Mouse (Mus musculus) frontal cortex, postnatal 25 days (tissue): Measurements from ENCODE around the gene Daw1.

Experiments
- DNase-seq, 2 experiments: peaks; one replicate each; pipeline ENCODE4 v3.0.0; 2022; ENCODE audit warnings: low spot score in 2 of 2

Gene Daw1

GRCm38 (mm10) chr1:83159603-83160002, at the start of gene Daw1:
Gene Daw1 (plus strand): TSS chr1:83159752.
- peak; percentile 18 to 19 for DNase-seq

- no peak for DNase-seq
Observed at GRCm38 (mm10) chr1:83110992-83111391, 48.6 kb upstream of the Daw1 start.

- DNase-seq = no peak
Observed at GRCm38 (mm10) chr1:83111726-83112125, 47.8 kb upstream of the Daw1 start.

GRCm38 (mm10) chr1:83116447-83117137, 43.0 kb upstream of the Daw1 start, which contains the start of gene Ccl20:
Gene Ccl20 (plus strand): TSS chr1:83116766.
- DNase-seq = no peak

- DNase-seq = no peak
Observed at GRCm38 (mm10) chr1:83117217-83117616, 42.3 kb upstream of the Daw1 start.

- no peak for DNase-seq
Observed at GRCm38 (mm10) chr1:83117661-83118060, 41.9 kb upstream of the Daw1 start.

- DNase-seq = no peak
Observed at GRCm38 (mm10) chr1:83119903-83120302, 39.6 kb upstream of the Daw1 start.

GRCm38 (mm10) chr1:83120312-83120711, 39.2 kb upstream of the Daw1 start:
- no peak for DNase-seq

GRCm38 (mm10) chr1:83123201-83123600, 36.4 kb upstream of the Daw1 start:
- DNase-seq = no peak

- no peak for DNase-seq
Observed at GRCm38 (mm10) chr1:83135829-83136228, 23.7 kb upstream of the Daw1 start.

- DNase-seq = no peak
Observed at GRCm38 (mm10) chr1:83137847-83138246, 21.7 kb upstream of the Daw1 start.

GRCm38 (mm10) chr1:83138721-83139120, 20.8 kb upstream of the Daw1 start:
- no peak for DNase-seq

- DNase-seq = no peak
Observed at GRCm38 (mm10) chr1:83141510-83141909, 18.0 kb upstream of the Daw1 start.

GRCm38 (mm10) chr1:83142055-83142454, 17.5 kb upstream of the Daw1 start:
- DNase-seq = no peak

- no peak for DNase-seq
Observed at GRCm38 (mm10) chr1:83146547-83146946, 13.0 kb upstream of the Daw1 start.

GRCm38 (mm10) chr1:83150227-83150626, 9.3 kb upstream of the Daw1 start:
- no peak for DNase-seq

- peak in 1 of 2 experiments; percentile 8 for DNase-seq
Observed at GRCm38 (mm10) chr1:83152961-83153360, 6.6 kb upstream of the Daw1 start.

GRCm38 (mm10) chr1:83156876-83157275, 2.7 kb upstream of the Daw1 start:
- DNase-seq = no peak

- DNase-seq = no peak
Observed at GRCm38 (mm10) chr1:83161658-83162057, 2.1 kb downstream of the Daw1 start.

GRCm38 (mm10) chr1:83164027-83164426, 4.5 kb downstream of the Daw1 start:
- DNase-seq = no peak

GRCm38 (mm10) chr1:83169158-83169557, 9.6 kb downstream of the Daw1 start:
- DNase-seq = no peak

GRCm38 (mm10) chr1:83175985-83176384, 16.4 kb downstream of the Daw1 start:
- DNase-seq = no peak

- no peak for DNase-seq
Observed at GRCm38 (mm10) chr1:83179531-83179930, 20.0 kb downstream of the Daw1 start.

- no peak for DNase-seq
Observed at GRCm38 (mm10) chr1:83181418-83181817, 21.9 kb downstream of the Daw1 start.
